Mouse (Mus musculus) brain, embryonic 14.5 days (tissue): ENCODE data around the gene 4930512M02Rik.

Experiments used
- CTCF ChIP-seq: fragments of 200-500 bp; IDR thresholded peaks from 2 replicates; pipeline ENCODE4 v1.5.1; 2012; ENCODE audit warnings: inconsistent platforms, mild to moderate bottlenecking, moderate library complexity, borderline replicate concordance; ENCODE audit not compliant: insufficient read depth, insufficient read length; ENCODE audit errors: extremely low read depth
- POLR2A ChIP-seq: fragments of 200-500 bp; IDR thresholded peaks from 2 replicates; pipeline ENCODE4 v1.6.1; 2012; ENCODE audit warnings: mild to moderate bottlenecking, inconsistent platforms, borderline replicate concordance; ENCODE audit not compliant: poor library complexity, insufficient read depth, insufficient read length, severe bottlenecking; ENCODE audit errors: extremely low read depth

DNA sequence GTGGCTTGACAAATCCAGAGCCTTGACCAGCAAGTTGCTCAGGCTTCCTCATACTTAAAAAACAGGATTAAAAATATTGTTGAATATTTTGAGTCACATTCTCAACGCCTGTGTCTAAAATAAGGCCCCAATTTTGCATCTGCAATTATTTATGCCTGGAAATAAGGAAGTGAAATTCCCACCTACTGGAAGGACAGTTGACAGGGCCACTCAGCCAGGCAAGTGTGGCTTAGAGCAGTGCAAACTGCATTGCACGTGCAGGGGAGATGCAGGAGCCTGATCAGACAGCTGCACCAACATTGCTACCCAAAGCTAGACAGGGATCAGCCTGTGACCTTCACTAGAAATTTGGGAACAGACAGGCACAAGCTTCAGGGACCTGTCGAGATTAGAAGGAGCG lies 31.2 kb upstream of the 4930512M02Rik start:
- no peak for TF ChIP-seq CTCF
- no peak for TF ChIP-seq POLR2A
